Mouse (Mus musculus): ENCODE measurements around the gene Mcfd2. TPM values are rescaled to one million over a fixed set of nuclear protein-coding genes. Genes with fewer than 3 reads are reported as not detected.
"Not testable (repeated sequence)": the region's sequence is repeated elsewhere in the genome, so short reads cannot be mapped to it uniquely, and the experiment has no call there.

Gene Mcfd2
- total RNA-seq (2022), result 10 to 100 TPM; 63.8 to 73.0 (median 64.6) TPM

DNA sequence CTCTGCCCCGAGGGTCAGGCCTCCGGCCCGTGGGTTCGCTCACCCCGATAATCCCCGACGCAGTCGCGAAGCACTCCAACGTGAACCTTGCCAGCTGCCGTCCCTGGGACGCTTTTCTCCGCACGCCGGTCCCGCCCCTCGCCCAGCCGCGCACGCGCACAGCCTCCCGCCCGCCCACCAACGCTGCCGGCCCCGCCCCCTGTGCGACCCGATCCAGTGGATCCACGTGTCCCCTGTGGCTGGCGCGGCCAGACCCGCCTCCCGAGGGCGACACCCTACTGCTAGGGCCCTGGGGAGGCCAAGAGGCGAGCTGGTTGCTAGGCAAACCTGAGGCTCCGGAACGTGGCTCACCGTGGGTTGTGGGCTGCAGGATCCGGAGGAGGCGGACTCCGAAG lies at the start of gene Mcfd2:
Mcfd2 (minus strand) TSS at position 144 of the 395 bp plus-strand sequence.
- DNase-seq (ENCODE audit: low spot score in 2 of 2), result peak; percentile 83 to 86

DNA sequence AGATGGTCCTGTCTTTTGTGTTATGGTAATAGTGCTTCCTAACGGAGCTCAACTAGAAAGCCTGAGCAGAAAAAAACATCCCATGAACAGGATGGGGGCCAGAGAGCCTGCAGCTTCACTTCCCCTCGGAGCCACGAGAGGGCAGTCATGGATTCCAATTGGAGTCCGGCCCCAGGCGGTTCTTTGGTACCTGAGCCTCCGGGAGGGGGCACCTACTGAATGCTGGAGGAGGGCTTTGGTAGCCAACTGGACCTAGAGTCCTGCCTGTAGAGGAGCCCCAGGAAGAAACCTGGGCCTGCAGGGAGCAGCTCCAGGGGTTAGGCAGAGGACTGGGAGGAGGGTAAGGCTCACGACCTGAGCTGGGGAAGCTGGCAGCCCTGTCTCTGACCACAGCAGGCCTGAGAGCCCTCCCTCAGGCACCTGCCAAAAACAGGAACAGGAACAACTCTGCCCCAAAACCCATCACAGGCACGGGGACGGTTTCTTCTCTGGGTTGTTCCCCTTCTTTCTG lies 49.3 kb upstream of the Mcfd2 start:
- DNase-seq (ENCODE audit: low spot score in 2 of 2), result peak; percentile 87 to 94

DNA sequence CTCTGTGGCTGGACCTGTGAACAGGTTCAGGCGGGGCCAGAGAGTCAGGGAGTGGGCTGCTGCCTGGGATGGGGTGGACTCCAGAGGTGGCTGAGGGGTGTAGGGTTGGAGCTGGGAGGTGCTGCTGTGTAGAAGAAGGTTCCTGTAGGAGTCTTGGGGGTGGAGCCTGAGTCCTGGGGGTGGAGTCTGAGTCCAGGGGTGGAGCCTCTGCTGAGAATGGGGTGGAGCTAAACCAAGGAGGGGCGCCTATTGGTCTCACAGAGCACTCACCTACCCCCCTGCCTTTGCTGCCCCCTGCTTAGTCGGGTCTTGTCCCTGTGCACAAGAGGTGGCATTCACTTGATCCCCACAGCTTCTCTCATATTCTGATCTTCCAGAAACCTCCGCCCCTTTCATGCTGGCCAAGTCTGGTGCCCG lies 48.8 kb upstream of the Mcfd2 start:
- no peak for DNase-seq (ENCODE audit: low spot score in 2 of 2)

DNA sequence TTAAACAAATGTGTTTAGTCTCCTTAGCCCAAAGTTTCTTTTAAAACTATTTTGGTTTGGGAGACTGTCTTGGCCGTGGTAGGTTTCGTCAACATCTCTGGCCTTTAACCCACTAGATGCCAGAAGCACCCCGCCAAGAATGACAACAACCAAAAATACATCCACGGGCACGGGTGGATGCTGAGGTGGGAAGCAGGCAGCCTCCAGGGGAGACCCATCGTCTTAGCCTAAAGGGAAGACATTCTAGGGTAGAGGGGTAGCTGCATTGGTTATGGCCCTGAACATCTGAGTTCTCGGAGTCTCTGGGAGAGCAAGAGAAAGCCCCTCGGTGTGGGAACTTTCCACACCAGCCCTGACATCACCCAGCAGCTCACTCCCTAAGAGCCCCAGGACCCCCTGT lies 48.4 kb upstream of the Mcfd2 start:
- DNase-seq (ENCODE audit: low spot score in 2 of 2), result no peak

DNA sequence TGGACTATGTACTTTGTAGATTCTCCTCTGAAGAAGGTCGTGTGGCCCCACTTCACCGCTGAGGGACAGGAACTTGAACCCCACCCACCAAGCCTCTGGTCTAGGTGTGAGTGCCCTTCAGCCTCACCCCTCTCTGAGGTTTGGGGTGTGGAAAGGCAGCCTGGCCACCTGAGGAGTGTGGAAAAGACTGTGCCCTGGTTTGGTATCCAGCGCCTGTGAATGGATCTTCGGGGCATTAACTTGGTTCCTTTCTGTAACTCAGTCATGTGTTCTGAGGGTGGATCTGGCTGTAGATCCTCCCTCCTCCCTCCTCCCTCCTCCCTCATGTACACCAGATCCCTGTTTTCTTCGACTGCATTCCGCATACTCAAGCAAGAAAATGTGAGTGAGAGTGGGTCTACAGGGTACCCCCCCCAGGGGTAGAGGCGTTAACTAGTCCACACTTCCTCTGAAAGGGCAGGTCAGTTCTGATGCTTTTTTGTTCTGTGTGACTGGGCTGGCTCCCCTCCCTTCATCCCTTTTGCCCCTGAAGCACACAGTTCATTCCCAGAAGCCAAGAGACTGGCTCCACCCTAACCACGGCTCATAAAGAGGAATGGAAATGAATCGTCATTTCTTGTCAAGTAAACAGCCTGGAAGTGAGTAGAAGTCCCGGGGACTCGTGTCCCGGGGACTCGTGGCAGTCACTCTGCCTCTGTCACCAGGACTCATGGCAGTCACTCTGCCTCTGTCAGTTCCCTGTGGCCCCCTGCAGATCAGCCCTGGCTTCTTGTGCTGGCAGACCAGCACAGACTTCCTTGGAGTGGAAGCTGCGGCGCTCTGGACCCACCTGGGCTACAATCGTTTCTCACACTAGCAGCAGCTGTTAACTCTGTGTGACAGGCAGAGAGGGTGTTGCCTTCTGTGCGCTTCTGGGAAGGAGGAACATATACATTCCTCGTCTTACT lies 47.5 kb upstream of the Mcfd2 start:
- DNase-seq (ENCODE audit: low spot score in 2 of 2), result no peak

DNA sequence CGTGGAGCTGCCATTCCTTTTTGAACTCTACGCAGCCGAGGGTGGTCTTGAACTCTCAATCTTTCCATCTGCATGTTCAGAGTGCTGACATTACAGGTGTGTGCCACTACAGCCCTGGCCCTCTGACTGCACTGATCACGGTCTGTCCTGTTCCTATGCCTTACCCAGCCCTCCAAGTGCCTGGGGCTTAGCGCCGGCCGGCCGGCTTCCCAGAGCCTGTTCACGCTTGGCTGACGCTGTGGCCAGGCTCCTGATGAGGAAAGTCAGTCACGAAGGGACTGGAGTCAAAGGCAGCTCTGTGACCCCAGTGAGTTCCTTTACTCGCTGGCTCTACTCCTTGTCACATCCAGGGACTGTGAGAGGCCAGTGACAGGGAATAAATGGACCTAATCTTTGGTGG lies 46.6 kb upstream of the Mcfd2 start:
- no peak for DNase-seq (ENCODE audit: low spot score in 2 of 2)

DNA sequence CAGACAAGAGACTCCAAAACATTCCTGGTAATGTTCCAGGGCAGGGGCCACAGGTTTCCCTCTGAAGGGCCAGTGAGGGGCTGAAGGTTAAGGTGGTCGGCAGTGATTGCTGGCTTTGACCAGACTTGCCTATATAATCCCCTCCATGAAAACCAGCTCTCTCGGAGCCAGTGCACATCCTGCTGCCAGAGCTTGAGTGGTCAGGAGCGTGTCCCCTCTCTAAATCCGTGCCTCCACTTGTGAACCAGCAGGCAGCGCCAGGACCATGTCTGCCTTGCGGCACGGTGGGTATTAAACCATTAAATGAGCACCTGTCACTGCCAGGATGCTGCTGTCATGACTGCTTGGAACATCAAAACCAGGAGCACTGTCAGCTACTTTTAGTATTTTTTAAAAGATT lies 44.8 kb upstream of the Mcfd2 start:
- no peak for DNase-seq (ENCODE audit: low spot score in 2 of 2)

DNA sequence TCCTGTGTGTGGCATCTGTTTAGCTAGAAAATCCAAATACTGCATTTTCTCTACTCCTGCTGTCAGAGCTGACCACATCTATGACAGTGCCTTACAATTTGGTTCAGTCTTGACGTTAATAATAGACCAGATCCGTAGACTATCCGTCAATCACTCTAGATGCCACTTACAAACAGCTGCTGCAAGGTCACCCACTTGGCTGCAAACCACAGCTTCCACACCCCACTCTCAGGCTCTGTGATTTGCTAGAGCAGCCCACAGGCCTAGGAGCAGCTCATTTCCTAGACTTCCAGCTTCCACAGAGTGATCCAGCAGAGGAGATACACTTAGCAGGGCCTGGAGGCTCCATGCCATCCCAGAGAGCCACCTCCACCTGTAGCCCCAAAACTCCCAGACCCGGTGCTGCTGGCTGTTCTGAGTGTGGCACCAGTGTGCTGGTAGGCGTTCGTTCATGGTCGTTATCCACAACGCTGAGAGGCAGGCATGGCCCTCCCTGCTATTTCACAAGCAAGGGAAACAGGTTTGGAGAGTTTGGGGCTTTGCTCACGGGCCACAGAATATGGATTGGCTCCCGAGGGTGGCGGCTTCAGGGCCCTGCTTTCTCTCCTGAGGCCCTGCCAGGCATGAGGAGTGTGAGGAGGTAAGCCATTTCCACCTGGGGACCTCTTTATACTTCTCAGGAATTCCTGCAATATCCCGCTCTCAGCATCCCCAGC lies 43.5 kb upstream of the Mcfd2 start:
- no peak for DNase-seq (ENCODE audit: low spot score in 2 of 2)

DNA sequence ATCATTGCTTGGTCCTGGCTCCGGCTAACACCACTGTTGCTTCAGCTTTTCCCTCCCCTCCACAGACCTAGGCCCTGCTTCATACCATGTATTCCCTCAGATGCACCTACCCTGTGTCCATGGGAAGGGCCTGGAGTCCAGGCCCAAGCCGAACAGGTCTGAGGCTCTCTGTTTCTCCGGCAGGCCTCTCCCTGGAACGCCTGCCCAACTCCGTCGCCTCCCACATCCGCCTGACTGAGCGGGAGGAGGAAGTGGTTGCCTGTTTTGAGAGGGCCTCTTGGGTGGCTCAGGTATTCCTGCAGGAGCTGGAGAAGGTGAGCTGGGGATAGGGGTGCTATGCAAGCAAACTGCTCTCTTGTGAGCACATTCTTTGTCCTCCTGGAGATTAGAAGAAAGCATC lies 41.0 kb upstream of the Mcfd2 start:
- no peak for DNase-seq (ENCODE audit: low spot score in 2 of 2)

DNA sequence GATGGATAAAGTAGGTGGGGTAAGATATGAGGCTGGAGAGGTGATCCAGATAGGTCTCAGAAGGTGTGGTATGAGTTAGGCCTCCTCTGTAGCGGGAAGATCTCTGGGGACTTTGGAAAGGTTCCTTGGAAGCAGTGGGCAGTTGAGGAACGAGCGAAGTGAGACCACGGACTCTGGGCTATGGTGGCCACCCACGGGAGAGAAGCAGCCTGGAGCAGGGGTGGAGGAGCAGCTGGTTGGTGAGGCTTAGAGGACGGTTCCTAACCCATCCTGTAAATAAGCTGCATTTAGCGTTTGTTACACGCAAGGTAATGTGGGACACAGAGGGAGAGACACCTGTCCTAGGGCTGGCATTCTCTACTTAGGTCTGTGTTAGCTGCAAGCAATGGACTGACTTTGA lies 39.3 kb upstream of the Mcfd2 start:
- DNase-seq (ENCODE audit: low spot score in 2 of 2), result no peak

DNA sequence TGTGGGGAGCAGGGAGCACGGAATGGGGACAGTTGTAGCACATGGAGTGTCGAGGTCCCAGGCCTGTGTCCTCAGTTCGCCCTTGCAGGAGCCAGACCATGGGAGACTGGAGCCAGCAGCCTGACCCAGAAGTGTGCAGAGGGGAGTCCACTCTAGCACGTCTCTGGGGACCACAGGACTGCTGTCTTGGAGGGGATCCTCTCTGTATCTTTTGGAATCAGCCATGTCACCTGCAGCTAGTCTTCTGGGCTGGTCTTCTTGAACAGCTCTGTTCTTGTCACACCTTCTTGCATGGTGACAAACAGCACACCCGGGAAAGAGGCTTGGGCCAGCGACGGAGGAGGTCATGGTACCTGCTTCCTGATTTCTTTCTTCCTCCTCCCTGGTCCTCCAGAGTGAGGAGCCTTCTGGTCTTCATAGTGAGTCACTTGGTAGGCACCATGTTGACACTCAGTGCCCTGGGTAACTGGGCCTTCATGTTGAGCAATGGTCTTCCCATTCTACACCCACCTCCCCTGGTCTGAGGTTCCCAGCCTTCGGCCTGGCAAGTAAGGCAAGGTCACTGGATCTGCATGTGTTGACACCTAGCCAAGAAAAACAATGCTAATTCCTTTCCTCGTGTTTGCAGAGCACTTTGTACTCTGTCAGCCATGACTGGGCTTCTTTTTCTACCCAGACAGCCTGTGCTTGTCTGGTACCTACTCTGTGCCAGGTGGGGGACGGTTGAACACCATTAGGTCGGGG lies 38.6 kb upstream of the Mcfd2 start:
- no peak for DNase-seq (ENCODE audit: low spot score in 2 of 2)

DNA sequence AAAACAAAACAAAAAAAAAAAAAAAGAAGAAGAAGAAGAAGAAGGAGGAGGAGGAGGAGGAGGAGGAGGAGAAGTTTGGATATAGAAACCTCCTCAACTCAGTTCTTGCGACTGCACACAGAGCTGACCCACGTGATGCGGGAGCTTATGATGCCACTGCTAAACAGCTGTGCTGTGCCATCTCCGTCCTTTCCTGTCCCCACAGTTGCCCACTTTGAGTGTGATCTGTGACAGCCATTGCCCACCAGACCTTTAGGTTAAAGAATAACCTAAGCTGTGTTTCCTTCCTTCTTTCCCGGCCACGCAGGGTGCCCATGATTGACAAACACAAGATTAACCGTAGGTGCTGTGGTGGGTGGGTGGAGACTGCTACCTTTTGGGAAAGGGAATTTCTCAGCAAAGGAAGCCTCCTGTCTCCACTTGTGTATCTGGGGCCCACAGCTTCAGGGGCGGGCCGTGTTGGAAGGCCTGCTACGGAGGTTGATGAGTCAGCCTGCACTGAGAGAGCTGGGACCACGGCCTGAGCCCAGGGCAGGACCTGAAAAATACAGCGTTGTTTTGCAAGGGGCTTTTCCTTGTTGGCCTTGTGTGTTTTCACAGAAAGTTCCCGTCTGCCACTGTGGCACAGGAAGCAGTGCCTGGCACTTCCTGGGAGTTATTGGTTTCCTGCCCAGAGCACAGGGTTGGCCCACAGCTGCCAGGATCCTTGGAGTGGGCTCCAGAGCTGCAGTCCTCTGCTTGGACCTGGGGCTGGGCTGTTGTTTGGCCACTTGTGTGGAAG lies 36.5 kb upstream of the Mcfd2 start:
- no peak for DNase-seq (ENCODE audit: low spot score in 2 of 2)

DNA sequence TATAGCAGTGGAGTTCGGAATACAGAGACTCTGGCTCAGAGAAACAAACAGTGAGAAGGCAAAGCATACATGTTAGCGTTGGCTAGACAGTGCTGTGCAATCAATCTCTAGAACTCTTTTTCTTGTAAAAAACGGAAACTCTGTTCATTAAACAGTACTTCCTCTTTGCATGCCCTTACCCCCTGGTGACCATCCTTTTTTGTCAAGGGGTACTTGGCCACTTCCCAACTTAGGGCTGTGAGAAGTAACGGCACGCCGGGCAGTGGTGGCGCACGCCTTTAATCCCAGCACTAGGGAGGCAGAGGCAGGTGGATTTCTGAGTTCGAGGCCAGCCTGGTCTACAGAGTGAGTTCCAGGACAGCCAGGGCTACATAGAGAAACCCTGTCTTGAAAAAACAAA lies 35.9 kb upstream of the Mcfd2 start:
- not testable (repeated sequence) for DNase-seq (ENCODE audit: low spot score in 2 of 2)

DNA sequence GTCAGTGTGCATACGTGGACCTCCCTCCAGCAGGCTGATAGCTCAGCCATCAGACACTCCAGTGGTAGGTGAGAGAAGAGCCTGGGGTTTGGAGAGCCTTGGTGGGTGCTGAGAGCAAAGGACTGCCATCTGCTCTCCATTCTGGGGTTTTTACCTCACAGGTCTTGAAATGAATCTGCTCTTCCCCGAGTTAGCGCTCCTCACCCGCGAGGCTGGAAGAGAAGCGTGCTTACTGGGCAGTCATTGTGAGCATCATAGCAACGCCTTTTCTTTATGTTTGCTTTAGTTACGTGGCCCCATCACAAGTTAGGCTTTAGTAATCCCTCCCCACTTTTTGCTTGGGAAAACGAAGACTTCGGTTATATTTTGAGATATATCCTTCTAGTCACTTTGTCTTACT lies 34.6 kb upstream of the Mcfd2 start:
- no peak for DNase-seq (ENCODE audit: low spot score in 2 of 2)

DNA sequence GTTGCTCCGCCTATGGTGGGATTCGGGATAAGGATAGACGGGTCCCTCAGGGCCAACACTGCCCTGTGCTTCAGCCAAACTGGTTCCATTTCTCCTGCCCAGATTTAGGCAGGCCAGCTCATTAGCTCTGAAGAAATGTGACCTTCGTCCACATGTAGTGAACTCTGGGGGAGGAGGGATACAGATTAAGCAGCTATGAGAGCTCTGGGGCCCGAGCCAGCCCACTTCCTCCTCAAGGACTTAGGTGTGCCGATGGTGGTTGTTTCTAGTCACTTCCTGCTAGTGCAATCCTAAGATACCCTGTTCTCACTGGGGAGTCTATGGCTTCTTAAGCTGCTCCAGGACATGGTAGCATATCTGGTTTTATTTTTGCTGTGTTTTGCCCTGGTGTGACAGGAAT lies 33.2 kb upstream of the Mcfd2 start:
- DNase-seq (ENCODE audit: low spot score in 2 of 2), result no peak

DNA sequence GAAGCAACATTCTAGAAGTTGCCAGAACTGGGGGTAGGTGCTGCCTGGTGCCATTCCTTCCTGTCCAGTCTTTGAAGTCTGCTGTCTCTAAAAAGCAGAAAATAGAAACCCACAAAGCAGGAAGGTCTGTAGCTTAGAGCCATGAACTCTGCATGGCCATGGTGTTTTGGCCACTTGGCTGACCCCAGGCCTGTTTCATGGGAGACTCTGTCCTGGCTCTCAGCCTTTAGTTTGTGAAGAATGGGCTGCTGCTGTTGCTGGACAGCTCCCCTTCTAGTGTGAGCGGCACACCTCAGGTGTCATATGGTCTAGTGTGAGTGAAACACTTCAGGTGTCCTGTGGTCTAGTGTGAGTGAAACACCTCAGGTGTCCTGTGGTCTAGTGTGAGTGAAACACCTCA lies 31.0 kb upstream of the Mcfd2 start:
- DNase-seq (ENCODE audit: low spot score in 2 of 2), result not testable (repeated sequence)

DNA sequence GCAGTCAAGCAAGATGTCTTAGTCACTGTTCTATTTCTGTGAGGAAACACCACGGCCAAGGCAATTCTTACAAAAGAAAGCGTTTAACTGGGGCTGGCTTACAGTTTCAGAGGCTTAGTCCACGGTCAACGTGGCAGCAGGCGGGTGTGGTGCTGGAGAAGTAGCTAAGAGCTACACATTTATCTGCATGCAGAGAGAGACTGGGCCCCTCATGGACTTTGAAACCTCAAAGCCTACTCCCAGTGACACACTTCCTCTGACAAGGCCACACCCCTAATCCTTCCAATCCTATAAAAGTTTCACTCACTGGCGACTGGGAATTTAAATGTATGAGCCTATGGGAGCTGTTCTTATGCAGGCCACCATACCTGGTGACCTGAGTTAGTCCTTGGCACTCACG lies 30.0 kb upstream of the Mcfd2 start:
- no peak for DNase-seq (ENCODE audit: low spot score in 2 of 2)

DNA sequence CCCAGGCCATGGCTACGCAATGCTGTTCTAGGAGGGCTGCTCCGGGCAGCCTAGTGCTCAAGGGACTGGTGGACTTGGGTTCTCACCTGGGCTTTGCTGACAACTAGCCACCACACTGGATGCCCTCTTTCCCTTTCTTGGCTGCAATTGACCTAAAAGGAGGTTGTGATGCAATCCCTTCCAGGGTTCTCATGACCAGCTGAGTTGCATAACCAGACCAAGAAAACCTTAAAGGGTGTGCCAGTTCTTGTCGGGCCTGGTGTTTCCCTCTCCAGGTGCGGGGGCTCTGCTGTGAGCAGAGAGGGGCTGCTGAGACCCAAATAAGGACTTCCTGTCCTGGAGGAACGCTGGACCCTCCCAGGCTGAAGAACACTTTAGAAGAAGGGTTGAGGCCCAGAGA lies 27.4 kb upstream of the Mcfd2 start:
- no peak for DNase-seq (ENCODE audit: low spot score in 2 of 2)

DNA sequence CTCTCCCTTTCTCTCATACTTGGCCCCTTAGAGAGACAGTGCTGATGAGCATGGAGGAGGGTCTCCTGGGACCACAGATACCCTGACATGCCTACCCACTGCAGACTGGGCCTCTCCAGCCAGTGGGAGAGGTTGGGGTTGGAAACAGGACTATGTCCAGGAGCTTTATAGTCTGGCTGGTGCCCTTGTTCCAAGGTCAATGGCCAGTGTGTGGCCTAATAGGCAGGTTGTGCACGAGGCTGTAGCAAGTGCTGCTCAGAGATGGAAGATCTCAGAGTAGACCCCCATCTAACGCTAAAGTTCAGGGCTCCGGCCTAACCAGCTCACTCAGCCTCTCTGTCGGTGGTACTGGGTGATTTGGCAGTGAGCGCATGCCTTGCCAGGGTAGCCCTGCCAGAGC lies 26.0 kb upstream of the Mcfd2 start:
- DNase-seq (ENCODE audit: low spot score in 2 of 2), result no peak

DNA sequence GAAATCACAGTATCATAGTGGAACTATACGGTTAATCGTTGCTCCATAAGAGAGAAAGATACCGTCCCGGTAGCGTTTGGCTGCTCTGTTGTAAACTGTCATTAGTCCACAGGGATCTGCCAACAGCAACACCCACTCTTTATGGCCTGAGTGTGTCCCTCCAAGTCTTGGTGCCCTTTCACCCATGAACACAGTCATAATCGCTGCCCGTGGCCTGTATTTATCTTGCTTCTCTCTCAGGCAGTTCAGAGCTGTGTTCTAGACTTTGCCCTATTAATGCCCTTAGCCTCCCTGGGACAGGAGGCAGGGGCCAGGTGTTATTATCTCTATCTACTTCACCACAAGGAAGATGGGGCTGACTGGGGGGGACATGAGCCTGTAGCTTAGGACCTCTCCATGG lies 25.3 kb upstream of the Mcfd2 start:
- DNase-seq (ENCODE audit: low spot score in 2 of 2), result no peak

DNA sequence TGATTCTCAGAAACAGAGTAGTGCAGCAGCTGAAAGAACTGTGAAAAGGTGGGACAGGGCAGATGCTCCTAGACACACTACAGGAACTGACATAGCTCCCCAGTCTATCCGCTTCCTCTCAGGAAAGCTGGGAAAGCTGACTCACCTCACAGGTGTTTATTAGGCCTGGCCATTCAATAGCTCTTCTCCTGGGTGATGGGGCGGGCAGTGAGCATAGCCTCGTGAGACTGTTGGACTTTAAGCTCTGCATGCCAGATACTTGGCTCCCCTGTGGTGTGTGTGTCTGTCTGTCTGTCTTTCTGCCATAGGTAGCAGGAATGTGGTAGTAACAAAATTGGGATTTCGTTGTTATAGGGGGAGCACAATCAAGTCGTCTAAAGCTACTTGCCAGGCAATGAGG lies 23.6 kb upstream of the Mcfd2 start:
- DNase-seq (ENCODE audit: low spot score in 2 of 2), result no peak

Data from layer of hippocampus, adult 8-10 months (tissue).